In genomic region chr11:120315832-120316689, GRCm38 (mm10) we compare ENCODE assay signal across 8 mouse cellular contexts. TPM values are rescaled to one million over a fixed set of nuclear protein-coding genes. Genes with fewer than 3 reads are reported as not detected.
DNase-seq lines count a peak whose midpoint lies in the region; ATAC-seq lines count a peak whose summit lies in the region.

No protein-coding gene starts in this region.

- intact Hi-C loops in left cerebral cortex, postnatal 25 days (cut with DNase I) = no loop called here

- no peaks in the 10 kb centered on the region for H3K27me3 ChIP-seq in intestine, embryonic 16.5 days (replicated peaks; ENCODE audit: control insufficient read depth, insufficient read depth, low read length)

- H3K4me3 ChIP-seq in intestine, embryonic 16.5 days (ENCODE audit: low read length) = peak overlapping the region; percentile 67

- no peaks in the 10 kb centered on the region for H3K36me3 ChIP-seq in intestine, embryonic 16.5 days (ENCODE audit: control insufficient read depth, insufficient read depth, low read length)

- peak; percentile 94 for DNase-seq in adrenal gland, postnatal 10 days
- DNase-seq in embryo, embryonic 9.5 days (ENCODE audit: extremely low spot score) = peak; percentile 93
- peak; percentile 71 to 85 for DNase-seq in gastrocnemius, postnatal 4 days (ENCODE audit: low spot score in 2 of 2)
- peak; percentile 94 to 98 for DNase-seq in left cerebral cortex, postnatal 25 days (ENCODE audit: low spot score in 2 of 2)
- peak; percentile 97 for DNase-seq in mesoderm, embryonic 11.5 days (ENCODE audit: low read depth, low spot score)
- DNase-seq in right cerebral cortex, postnatal 25 days = peak; percentile 94
- DNase-seq in urinary bladder, postnatal 36 days (ENCODE audit: low spot score in 2 of 2) = peak; percentile 84 to 92

- peak overlapping the region; percentile 98 for H3K4me2 ChIP-seq in intestine, embryonic 16.5 days (ENCODE audit: low read depth, low read length)

- 2% methylated on average over 37 of the region's 37 CpGs for WGBS in intestine, embryonic 16.5 days

- H3K4me1 ChIP-seq in intestine, embryonic 16.5 days (ENCODE audit: control insufficient read depth, insufficient read depth, low read length) = peaks cover 25% of the 10 kb centered on the region

- H3K27ac ChIP-seq in intestine, embryonic 16.5 days (ENCODE audit: low read length) = peak overlapping the region; percentile 100

- peak overlapping the region; percentile 91 for H3K9ac ChIP-seq in intestine, embryonic 16.5 days (ENCODE audit: low read depth, low read length)

- ATAC-seq in intestine, embryonic 16.5 days = peak; percentile 97

- H3K9me3 ChIP-seq in intestine, embryonic 16.5 days (ENCODE audit: control insufficient read depth, low read length) = no peaks in the 10 kb centered on the region

RNA-seq across cellular contexts. Expression of gene Actg1, which starts 32.3 kb away (rescaled TPM):
- total RNA-seq in adrenal gland, postnatal 10 days (2021) = 100 to 1,000 TPM; 954 to 956 TPM
- 100 to 1,000 TPM; 861 to 883 TPM for total RNA-seq in gastrocnemius, postnatal 4 days (2021)
- polyA plus RNA-seq in intestine, embryonic 16.5 days (2015; fragmentation: Nextera tagmentation; extraction: Ambion mirVana) = 2,886 and 2,944 TPM in 2 replicates
- total RNA-seq in left cerebral cortex, postnatal 25 days (2021) = 1,000 to 10,000 TPM; 1,262 to 1,272 TPM

RNA-seq across cellular contexts. Expression of gene Fscn2, which starts 45.3 kb away (rescaled TPM):
- under 1 TPM; 0.15 to 0.45 TPM for total RNA-seq in adrenal gland, postnatal 10 days (2021)
- total RNA-seq in gastrocnemius, postnatal 4 days (2021) = under 1 TPM; 0.52 to 0.98 TPM
- 0.55 TPM in 1 of 2 replicates, not detected in the other for polyA plus RNA-seq in intestine, embryonic 16.5 days (2015; fragmentation: Nextera tagmentation; extraction: Ambion mirVana)
- total RNA-seq in left cerebral cortex, postnatal 25 days (2021) = under 1 TPM in 1 of 2 experiments, not detected in 1; 0.21 TPM

Comparison
In these comparisons a context has a peak if more than half of its experiments do, and no peak if none do; other contexts are left out.
1. Peak in every context shown above with its lines: DNase-seq, ATAC-seq, H3K4me3 ChIP-seq and H3K27ac ChIP-seq.